Mouse (Mus musculus): Measurements from ENCODE around the gene Defb33.

DNA sequence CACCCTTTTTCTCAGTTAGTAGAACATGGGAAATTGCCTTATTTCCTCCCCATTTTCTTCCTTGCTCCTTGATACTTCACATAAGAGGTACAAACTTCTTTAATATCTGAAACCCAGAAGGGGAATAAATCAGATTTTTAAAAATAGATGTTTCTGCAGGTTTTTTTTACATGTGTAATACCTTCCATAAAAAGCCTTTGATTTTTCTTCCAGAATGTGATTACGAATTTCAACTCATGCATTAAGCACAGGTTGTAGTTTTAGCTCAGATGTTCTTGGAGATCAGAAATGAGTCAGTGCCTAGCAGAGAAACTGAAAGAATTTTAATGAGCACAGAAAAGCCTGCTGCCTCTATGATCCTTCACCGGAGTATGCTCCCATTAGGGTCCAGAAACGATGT, 29.5 kb downstream of the Defb33 start, which contains the start of gene Gm6040:
- no peak for TF ChIP-seq POLR2A (IDR thresholded peaks at IDR 0.05; ENCODE audit: insufficient read depth, low read length)
- TF ChIP-seq CTCF (IDR thresholded peaks at IDR 0.05; ENCODE audit: low read depth, low read length): no peak
- TF ChIP-seq EP300 (IDR thresholded peaks at IDR 0.05; ENCODE audit: insufficient read depth, low read depth, low read length): no peak

All from ES-Bruce4 (cell line).